In the genomic region with DNA sequence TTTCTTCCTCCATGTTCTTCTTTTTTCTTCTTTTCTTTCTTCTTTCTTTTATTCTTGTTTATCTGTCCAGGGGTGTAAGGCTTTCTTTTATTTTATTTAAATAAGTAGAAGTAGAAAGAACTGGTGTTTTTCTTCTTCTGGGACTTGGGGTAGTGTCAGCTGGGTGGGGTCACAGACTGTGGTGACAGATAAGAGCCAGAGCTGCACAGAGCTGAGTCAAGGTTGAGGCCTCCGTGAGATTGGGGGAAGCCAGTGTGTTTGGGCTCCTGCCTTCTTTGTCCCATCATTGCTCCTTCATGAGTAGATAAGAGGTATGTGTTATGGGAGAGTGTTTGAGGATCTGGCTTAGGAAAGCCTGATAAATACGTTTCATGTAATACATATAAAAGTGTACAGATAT, we compare ENCODE assay signal across 21 mouse cellular contexts. TPM values are rescaled to one million over a fixed set of nuclear protein-coding genes. Genes with fewer than 3 reads are reported as not detected.
DNase-seq lines count a peak whose midpoint lies in the region; ATAC-seq lines count a peak whose summit lies in the region.
"Had no signal": no experiment of that assay in that cellular context is flagged by ENCODE, and none has a peak within 500 bp of the region (broad histone marks: within the 10 kb centered on the region; RNA-seq: fewer than 3 reads in every experiment).

No protein-coding gene starts in this region.

- H3K9ac ChIP-seq in kidney, embryonic 15.5 days: no peak overlapping the region
- H3K9ac ChIP-seq in intestine, embryonic 16.5 days (ENCODE audit: low read depth, low read length): no peak overlapping the region
- H3K9ac ChIP-seq: embryonic facial prominence, embryonic 13.5 days; midbrain, embryonic 15.5 days; neural tube, embryonic 13.5 days had no signal

- DNase-seq in kidney, adult 9 months: no peak
- DNase-seq in c-Kit-negative CD71-positive TER-119-positive erythroid progenitor cells, embryonic 14.5 days (ENCODE audit: low read depth, low spot score): peak; percentile 88
- DNase-seq in right cerebral cortex, postnatal 36 days (ENCODE audit: low spot score in 2 of 2): no peak
- no peak for DNase-seq in natural killer cell, adult 2 months (ENCODE audit: low spot score in 2 of 2)
- DNase-seq: cerebellum, postnatal 25 days; gastrocnemius, postnatal 36 days; heart, postnatal 36 days; kidney, adult 18-20 months; lung, postnatal 10 days had no signal

- 63% methylated on average over 2 of the region's 2 CpGs for WGBS in kidney, embryonic 15.5 days
- WGBS in intestine, embryonic 16.5 days: 60% methylated on average over 2 of the region's 2 CpGs

- H3K4me2 ChIP-seq in kidney, embryonic 15.5 days: no peak overlapping the region
- no peak overlapping the region for H3K4me2 ChIP-seq in intestine, embryonic 16.5 days (ENCODE audit: low read depth, low read length)
- H3K4me2 ChIP-seq: embryonic facial prominence, embryonic 13.5 days; midbrain, embryonic 15.5 days; neural tube, embryonic 13.5 days had no signal

- H3K4me3 ChIP-seq in kidney, embryonic 15.5 days (replicated peaks): no peak overlapping the region
- H3K4me3 ChIP-seq in intestine, embryonic 16.5 days (ENCODE audit: low read length): no peak overlapping the region
- H3K4me3 ChIP-seq: embryonic facial prominence, embryonic 13.5 days; layer of hippocampus, adult 2 months; midbrain, embryonic 15.5 days; neural tube, embryonic 13.5 days had no signal

- ATAC-seq in kidney, embryonic 15.5 days (replicated peaks; ENCODE audit: low FRiP score): peak; percentile 91
- ATAC-seq in intestine, embryonic 16.5 days: peak; percentile 90
- peak; percentile 81 for ATAC-seq in megakaryocyte progenitor cell, adult 5-6 weeks (replicated peaks; ENCODE audit: poor library complexity)
- ATAC-seq in frontal cortex, adult (ENCODE audit: low TSS enrichment): no peak
- ATAC-seq: forebrain, embryonic 16.5 days; midbrain, embryonic 15.5 days had no signal

- H3K27me3 ChIP-seq in kidney, embryonic 15.5 days: no peaks in the 10 kb centered on the region
- H3K27me3 ChIP-seq in intestine, embryonic 16.5 days (replicated peaks; ENCODE audit: control insufficient read depth, insufficient read depth, low read length): no peaks in the 10 kb centered on the region
- H3K27me3 ChIP-seq: embryonic facial prominence, embryonic 13.5 days; midbrain, embryonic 15.5 days; neural tube, embryonic 13.5 days had no signal

- no peaks in the 10 kb centered on the region for H3K36me3 ChIP-seq in kidney, embryonic 15.5 days
- no peaks in the 10 kb centered on the region for H3K36me3 ChIP-seq in intestine, embryonic 16.5 days (ENCODE audit: control insufficient read depth, insufficient read depth, low read length)
- H3K36me3 ChIP-seq: embryonic facial prominence, embryonic 13.5 days; midbrain, embryonic 15.5 days; neural tube, embryonic 13.5 days had no signal

- no peak overlapping the region for H3K27ac ChIP-seq in kidney, embryonic 15.5 days
- H3K27ac ChIP-seq in intestine, embryonic 16.5 days (ENCODE audit: low read length): no peak overlapping the region
- H3K27ac ChIP-seq: embryonic facial prominence, embryonic 13.5 days; layer of hippocampus, adult 2 months; midbrain, embryonic 15.5 days; neural tube, embryonic 13.5 days had no signal

- no peaks in the 10 kb centered on the region for H3K4me1 ChIP-seq in kidney, embryonic 15.5 days
- H3K4me1 ChIP-seq in intestine, embryonic 16.5 days (ENCODE audit: control insufficient read depth, insufficient read depth, low read length): no peaks in the 10 kb centered on the region
- H3K4me1 ChIP-seq: embryonic facial prominence, embryonic 13.5 days; midbrain, embryonic 15.5 days; neural tube, embryonic 13.5 days had no signal

- H3K9me3 ChIP-seq in kidney, embryonic 15.5 days (replicated peaks): no peaks in the 10 kb centered on the region
- H3K9me3 ChIP-seq in intestine, embryonic 16.5 days (ENCODE audit: control insufficient read depth, low read length): no peaks in the 10 kb centered on the region
- H3K9me3 ChIP-seq: embryonic facial prominence, embryonic 13.5 days; midbrain, embryonic 15.5 days; neural tube, embryonic 13.5 days had no signal

RNA-seq across cellular contexts. Expression of gene Hbb-y, which starts 6.1 kb away (rescaled TPM):
- 188 and 278 TPM in 2 replicates for polyA plus RNA-seq in kidney, embryonic 15.5 days (2015; fragmentation: Nextera tagmentation; extraction: Ambion mirVana)
- polyA plus RNA-seq in intestine, embryonic 16.5 days (2015; fragmentation: Nextera tagmentation; extraction: Ambion mirVana): 30.0 and 42.2 TPM in 2 replicates
- not detected in 2 replicates for total RNA-seq in megakaryocyte progenitor cell, adult 5-6 weeks (2015)
- total RNA-seq in megakaryocyte progenitor cell, adult 5-6 weeks (2017): not detected in 2 replicates
- total RNA-seq: adrenal gland, adult 18-20 months; gastrocnemius, postnatal 36 days; heart, postnatal 36 days; layer of hippocampus, adult 2 months; left cerebral cortex, postnatal 14 days had no signal

RNA-seq across cellular contexts. Expression of gene Hbb-bh1, which starts 16.1 kb away (rescaled TPM):
- 1.8 and 2.3 TPM in 2 replicates for polyA plus RNA-seq in kidney, embryonic 15.5 days (2015; fragmentation: Nextera tagmentation; extraction: Ambion mirVana)
- 0.64 and 1.2 TPM in 2 replicates for polyA plus RNA-seq in intestine, embryonic 16.5 days (2015; fragmentation: Nextera tagmentation; extraction: Ambion mirVana)
- not detected in 2 replicates for total RNA-seq in megakaryocyte progenitor cell, adult 5-6 weeks (2015)
- total RNA-seq in megakaryocyte progenitor cell, adult 5-6 weeks (2017): not detected in 2 replicates
- total RNA-seq: adrenal gland, adult 18-20 months; gastrocnemius, postnatal 36 days; heart, postnatal 36 days; layer of hippocampus, adult 2 months; left cerebral cortex, postnatal 14 days had no signal
- polyA plus RNA-seq: forebrain, embryonic 16.5 days had no signal

RNA-seq across cellular contexts. Expression of gene Hbb-bh2, which starts 18.8 kb away (rescaled TPM):
- polyA plus RNA-seq in kidney, embryonic 15.5 days (2015; fragmentation: Nextera tagmentation; extraction: Ambion mirVana): not detected in 2 replicates
- polyA plus RNA-seq in intestine, embryonic 16.5 days (2015; fragmentation: Nextera tagmentation; extraction: Ambion mirVana): not detected in 2 replicates
- total RNA-seq in megakaryocyte progenitor cell, adult 5-6 weeks (2015): not detected in 2 replicates
- not detected in 2 replicates for total RNA-seq in megakaryocyte progenitor cell, adult 5-6 weeks (2017)
- total RNA-seq: adrenal gland, adult 18-20 months; gastrocnemius, postnatal 36 days; heart, postnatal 36 days; layer of hippocampus, adult 2 months; left cerebral cortex, postnatal 14 days had no signal
- polyA plus RNA-seq: brain, embryonic 14.5 days; embryonic facial prominence, embryonic 13.5 days; forebrain, embryonic 16.5 days; midbrain, embryonic 15.5 days; neural tube, embryonic 13.5 days had no signal

RNA-seq across cellular contexts. Expression of gene Olfr66, which starts 27.0 kb away (rescaled TPM):
- not detected in 2 replicates for polyA plus RNA-seq in kidney, embryonic 15.5 days (2015; fragmentation: Nextera tagmentation; extraction: Ambion mirVana)
- polyA plus RNA-seq in intestine, embryonic 16.5 days (2015; fragmentation: Nextera tagmentation; extraction: Ambion mirVana): not detected in 2 replicates
- not detected in 2 replicates for total RNA-seq in megakaryocyte progenitor cell, adult 5-6 weeks (2015)
- not detected in 2 replicates for total RNA-seq in megakaryocyte progenitor cell, adult 5-6 weeks (2017)
- total RNA-seq: adrenal gland, adult 18-20 months; gastrocnemius, postnatal 36 days; heart, postnatal 36 days; layer of hippocampus, adult 2 months; left cerebral cortex, postnatal 14 days had no signal
- polyA plus RNA-seq: brain, embryonic 14.5 days; embryonic facial prominence, embryonic 13.5 days; forebrain, embryonic 16.5 days; midbrain, embryonic 15.5 days; neural tube, embryonic 13.5 days had no signal

RNA-seq across cellular contexts. Expression of gene Hbb-bs, which starts 31.2 kb away (rescaled TPM):
- 7,996 and 8,703 TPM in 2 replicates for polyA plus RNA-seq in kidney, embryonic 15.5 days (2015; fragmentation: Nextera tagmentation; extraction: Ambion mirVana)
- 6,207 and 7,496 TPM in 2 replicates for polyA plus RNA-seq in intestine, embryonic 16.5 days (2015; fragmentation: Nextera tagmentation; extraction: Ambion mirVana)
- 25.1 and 66.9 TPM in 2 replicates for total RNA-seq in megakaryocyte progenitor cell, adult 5-6 weeks (2015)
- 7.5 and 24.0 TPM in 2 replicates for total RNA-seq in megakaryocyte progenitor cell, adult 5-6 weeks (2017)
